Mouse (Mus musculus) R1 (cell line): ENCODE data around the gene Ccl6.
"Not testable (repeated sequence)": the region's sequence is repeated elsewhere in the genome, so short reads cannot be mapped to it uniquely, and the experiment has no call there.

Source experiments
- DNase-seq: peaks from one replicate; pipeline ENCODE4 v3.0.0-alpha.2; 2018; ENCODE audit warnings: low read depth, low spot score

Ccl6 gene

GRCm38 (mm10) chr11:83562311-83562887, 30.5 kb downstream of the Ccl6 start:
- no peak for DNase-seq

- DNase-seq, result no peak
Observed at GRCm38 (mm10) chr11:83560405-83560804, 32.5 kb downstream of the Ccl6 start.

- no peak for DNase-seq
Observed at GRCm38 (mm10) chr11:83557074-83557473, 35.8 kb downstream of the Ccl6 start.

- peak; percentile 68 for DNase-seq
Observed at GRCm38 (mm10) chr11:83556085-83556781, 36.7 kb downstream of the Ccl6 start.

DNA sequence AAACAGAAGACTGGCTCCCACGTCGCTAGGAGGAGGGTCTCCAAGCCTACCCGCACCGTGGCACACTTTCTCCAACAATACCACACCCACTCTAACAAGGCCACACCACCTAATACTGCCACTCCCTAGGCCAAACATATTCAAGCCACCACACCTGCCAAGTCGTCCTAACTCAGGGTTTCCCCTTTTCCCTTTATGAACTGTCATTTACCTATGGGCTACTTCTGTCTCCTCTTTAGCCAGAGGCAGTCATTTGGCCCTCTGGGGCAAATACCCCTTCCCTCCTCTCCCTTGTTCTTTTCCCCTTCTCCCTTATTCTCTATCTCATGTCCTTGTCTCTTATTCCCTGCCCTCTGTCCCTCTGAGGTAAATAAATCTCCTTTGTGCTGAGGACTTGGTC, 41.2 kb downstream of the Ccl6 start:
- DNase-seq, result no peak

- DNase-seq, result not testable (repeated sequence)
Observed at GRCm38 (mm10) chr11:83551037-83551436, 41.9 kb downstream of the Ccl6 start.

GRCm38 (mm10) chr11:83550186-83550632, 42.7 kb downstream of the Ccl6 start:
- no peak for DNase-seq

GRCm38 (mm10) chr11:83544214-83544613, 48.7 kb downstream of the Ccl6 start:
- no peak for DNase-seq

DNA sequence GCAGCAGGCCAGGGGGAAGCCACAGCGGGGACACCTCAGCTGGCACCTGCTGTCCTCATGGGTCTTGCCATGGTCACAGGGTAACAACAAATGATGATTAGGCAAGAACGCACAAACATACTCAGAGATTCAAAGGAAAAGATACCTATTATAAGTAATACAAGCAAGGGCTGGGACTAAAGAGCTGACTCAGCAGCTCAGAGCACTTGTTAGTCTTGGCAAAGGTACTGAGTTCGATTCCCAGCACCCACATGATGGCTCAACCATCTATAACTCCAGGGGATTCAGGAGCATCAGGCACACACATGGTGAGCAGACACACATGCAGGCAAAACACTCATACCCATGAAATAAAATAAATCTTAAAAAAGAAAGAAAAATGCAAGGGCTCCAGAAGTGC, 51.5 kb downstream of the Ccl6 start:
- no peak for DNase-seq

DNA sequence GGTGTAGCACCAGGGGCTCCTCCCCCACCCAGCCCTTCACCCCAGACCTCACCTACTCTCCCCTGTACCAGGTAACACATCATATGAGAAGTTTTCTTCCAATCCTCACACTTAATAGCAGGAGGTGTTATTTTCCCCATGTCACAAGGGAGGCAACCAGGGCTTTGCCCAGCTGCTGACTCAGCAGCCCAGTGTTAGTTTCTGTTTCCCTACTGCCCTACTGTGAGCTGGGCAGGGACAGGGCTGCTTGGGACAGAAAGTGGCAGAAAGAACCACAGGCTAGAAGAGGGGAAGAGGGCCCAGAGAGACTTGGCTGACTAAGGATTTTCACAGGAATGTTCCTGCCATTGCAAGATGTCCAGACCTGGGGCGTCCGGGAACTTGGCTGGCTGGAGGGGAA, 52.0 kb downstream of the Ccl6 start:
- no peak for DNase-seq

DNA sequence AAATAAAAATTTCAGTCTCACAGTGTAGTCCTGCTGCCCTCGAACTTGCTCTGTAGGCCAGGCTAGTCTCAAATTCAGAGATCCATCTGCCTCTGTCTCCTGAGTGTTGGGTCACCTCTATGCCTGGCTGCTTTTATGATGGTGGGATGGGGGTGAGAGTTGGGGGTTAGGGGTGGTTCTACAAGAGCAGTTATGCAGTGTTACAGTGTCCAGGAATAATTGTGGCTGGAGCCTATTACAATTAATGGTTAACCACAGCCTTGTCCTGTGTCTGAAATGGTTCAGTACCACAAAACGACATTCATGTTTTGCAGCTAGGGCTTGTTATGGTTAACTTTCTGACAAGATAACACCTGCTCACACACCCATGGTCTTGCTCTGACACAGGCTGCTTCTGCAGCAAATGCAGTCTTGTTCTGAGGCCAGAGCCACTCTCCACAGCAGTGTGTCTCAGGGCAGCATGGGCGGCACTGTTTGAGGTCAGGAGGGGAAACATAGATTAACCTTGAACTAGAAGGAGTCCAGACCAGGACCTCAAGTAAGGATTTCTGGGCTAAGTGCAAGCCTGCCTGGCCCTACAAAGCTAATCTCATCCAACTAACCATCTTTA, 54.1 kb downstream of the Ccl6 start:
- DNase-seq, result no peak
